Mouse (Mus musculus) layer of hippocampus, adult 18-20 months (tissue): ENCODE results near the gene Prrxl1. TPM values are rescaled to one million over a fixed set of nuclear protein-coding genes. Genes with fewer than 3 reads are reported as not detected.
A peak's percentile ranks its signal among the peaks of the same experiment; 100 is the strongest.

ENCODE experiments used
- DNase-seq, 2 experiments: peaks; one replicate each; pipeline ENCODE4 v3.0.0; 2022; ENCODE audit warnings: low spot score in 2 of 2
- long read RNA-seq: library from polyadenylated mRNA; stranded (forward); transcript quantifications from one replicate; pipeline ENCODE4 v2.0.0, GENCODE M21; 2021
- total RNA-seq, 2 experiments: library from RNA; stranded (reverse); gene quantifications; 2 replicates each; pipeline ENCODE4 v1.2.3; 2021

Gene Prrxl1
- under 1 TPM; 0.18 to 0.35 TPM for total RNA-seq
- long read RNA-seq, partial matches to known transcripts = 1 of 2 reads
- long read RNA-seq, other reads (novel, unspliced or antisense) = 0 of 2 reads

DNA sequence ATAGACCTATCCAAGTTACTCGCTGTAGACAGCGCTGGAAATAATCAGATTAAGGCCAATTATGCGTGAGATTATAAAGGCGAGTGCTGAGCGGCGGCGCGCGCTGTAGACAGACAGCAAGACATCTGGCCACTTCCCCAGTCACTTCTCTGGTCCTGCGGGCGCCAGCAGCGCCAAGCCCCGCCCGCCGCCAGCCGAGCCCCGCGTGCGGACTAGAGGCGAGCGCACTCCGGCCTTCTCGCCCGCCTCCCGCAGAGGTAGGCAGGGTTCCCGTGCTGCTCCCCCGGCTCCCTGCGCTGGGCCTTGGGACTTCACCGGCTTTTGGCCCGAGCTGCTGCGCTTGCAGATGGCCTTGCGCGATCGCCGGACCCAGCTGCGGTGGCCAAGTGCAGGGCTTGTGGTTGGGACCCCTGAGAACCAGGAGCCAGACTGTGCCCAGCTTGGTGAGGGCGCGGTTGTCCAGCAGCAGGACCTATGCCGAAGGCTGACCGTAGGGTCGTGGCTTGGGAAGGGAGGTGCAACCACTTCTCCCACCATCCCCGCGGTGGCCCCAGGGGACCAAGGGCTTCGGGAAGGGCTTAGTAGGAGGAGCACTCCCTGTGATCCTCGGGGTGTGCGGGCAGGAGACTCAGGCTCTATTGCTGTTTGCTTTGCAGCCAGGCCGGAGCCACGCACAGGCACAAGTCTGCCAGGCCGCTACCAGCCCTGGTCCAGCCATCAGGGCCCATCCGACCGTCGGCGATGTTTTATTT lies at the start of gene Prrxl1:
TSS of gene Prrxl1 (plus strand) at position 118 of the 752 bp plus-strand sequence.
- no peak for DNase-seq

- no peak for DNase-seq
Measured at GRCm38 (mm10) chr14:32551854-32552253, 47.4 kb upstream of the Prrxl1 start.

GRCm38 (mm10) chr14:32553198-32553903 lies 45.9 kb upstream of the Prrxl1 start:
- no peak for DNase-seq

- DNase-seq = no peak
Measured at GRCm38 (mm10) chr14:32554860-32555526, 44.2 kb upstream of the Prrxl1 start.

- DNase-seq = no peak
Measured at GRCm38 (mm10) chr14:32561428-32561827, 37.8 kb upstream of the Prrxl1 start.

GRCm38 (mm10) chr14:32563661-32564060 lies 35.5 kb upstream of the Prrxl1 start:
- no peak for DNase-seq

GRCm38 (mm10) chr14:32572519-32572918 lies 26.7 kb upstream of the Prrxl1 start:
- no peak for DNase-seq

DNA sequence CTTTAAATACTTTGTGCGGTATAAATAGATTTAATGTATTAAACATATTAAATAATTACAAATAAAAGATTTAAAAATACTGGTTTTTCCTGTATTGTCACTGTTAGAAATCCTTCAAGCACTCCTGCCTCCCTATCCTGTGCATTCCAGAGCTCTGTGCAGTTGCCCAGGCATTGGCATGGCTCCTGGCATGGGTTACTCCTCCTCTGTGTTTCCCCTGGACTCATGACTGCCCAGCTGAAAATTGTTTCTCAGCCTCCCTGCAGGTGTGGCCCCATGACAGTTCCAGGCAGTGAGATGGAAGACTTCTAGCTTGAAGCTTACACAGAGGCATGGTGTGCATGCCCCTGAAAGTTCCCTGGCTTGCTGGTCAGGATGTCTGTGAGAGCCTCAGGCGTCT lies 20.8 kb upstream of the Prrxl1 start:
- no peak for DNase-seq

GRCm38 (mm10) chr14:32583696-32584095 lies 15.5 kb upstream of the Prrxl1 start:
- DNase-seq = no peak

DNA sequence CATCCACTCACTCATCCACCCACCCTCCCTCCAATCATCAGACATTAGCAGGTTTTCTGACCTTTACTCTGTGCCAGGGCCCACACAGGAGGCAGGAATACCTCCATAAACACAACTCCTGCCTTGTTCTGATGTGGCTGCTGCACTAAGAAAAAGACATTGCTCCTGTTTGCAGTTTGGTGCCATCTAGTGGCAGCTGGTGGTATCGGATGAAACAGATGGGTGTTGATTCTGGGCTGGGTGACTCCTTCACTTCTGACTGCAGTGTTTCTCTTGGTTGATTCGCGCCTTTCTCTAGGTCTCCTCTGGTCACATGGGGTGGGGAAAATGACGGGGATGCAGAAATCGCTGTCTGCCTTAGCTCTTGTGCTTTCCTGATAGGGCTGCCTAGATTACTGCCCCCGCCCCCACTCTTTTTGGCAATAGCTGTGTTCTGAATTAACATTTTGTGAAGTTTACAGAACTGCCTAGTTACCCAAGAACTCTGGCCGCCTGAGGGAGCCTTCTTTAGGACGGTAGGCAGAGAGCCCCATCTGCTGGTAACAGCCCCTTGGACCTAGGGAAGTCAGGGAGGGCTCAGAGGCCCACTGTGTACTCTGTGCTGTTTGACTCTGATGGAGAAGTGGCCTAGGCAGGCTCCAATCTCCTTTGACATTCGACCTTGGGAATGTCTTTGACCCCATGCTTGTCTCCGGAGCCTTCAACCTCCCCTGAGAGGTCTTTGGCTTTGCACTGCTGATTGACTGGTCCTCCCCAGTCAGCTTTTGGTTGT lies 12.0 kb upstream of the Prrxl1 start:
- peak; percentile 48 to 86 for DNase-seq

DNA sequence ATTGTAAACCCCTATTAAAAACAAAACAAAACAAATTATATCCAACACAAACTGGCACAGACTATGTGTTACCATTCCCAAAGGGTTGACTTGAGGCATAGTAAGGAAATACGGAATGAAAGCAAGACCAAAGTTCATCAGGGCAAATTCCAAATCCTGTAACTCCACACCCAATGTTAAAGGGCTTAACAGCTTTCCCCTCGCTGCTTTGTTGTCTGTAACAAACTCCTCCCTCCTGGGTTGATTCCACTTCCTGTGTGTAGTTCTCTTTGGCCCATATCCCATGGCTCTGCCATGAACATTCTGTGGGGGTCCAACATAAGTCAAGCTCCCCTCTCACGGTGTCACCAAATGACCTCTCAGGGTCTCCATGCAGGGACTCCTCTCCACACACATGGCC lies 8.8 kb upstream of the Prrxl1 start:
- DNase-seq = no peak

DNA sequence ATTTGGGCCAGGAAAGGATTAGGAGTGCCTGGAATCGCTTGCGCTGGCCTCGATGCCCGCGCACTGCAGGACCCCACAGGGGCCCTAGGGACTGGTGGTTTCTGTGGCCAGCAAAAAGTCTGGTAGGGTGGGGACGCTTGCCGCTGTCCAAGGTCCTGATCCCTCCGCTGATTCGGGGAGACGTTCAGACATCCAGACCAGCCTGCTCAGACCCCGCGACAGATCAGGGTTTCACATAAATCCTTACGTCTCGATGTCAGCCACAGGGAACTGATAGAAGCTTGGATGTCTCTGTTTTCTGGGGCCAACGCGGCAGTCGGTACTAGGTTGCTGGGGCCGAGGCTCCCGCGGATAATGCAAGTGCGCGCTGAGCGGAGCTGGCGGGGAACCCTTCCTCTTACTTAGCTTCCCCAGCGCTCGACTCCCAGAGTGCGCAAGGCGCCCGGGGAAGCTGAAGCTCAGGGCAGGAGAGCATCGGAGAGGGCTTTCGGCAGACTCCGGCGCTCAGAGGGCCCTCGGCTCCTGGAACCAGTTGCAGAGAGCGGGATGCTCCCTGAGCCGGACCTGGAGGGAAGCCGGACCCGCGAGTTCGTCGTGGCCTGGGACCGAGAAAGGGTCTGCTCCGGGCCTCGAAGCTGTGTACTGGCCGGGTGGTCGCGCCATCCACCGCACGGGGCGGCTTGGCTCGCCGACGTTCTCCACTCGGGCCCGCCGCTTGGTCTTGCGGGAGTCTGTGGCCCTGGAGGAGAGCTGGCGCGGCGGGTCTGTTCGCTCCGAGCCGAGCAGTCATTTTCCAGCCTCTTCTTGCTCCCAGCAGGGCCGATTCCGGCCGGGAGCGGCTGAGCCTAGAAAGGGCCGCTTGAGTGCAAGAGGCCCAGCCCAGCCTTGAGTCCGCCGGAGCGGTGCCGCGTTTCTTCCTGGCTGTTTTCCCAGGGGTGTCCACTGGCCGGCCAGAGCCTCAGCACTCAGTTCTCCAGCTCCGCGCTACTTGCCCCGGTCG lies 1.7 kb upstream of the Prrxl1 start:
- peak in 1 of 2 experiments; percentile 8 for DNase-seq

GRCm38 (mm10) chr14:32598437-32599219 lies 579 bp upstream of the Prrxl1 start:
- no peak for DNase-seq

GRCm38 (mm10) chr14:32600110-32600509 lies 903 bp downstream of the Prrxl1 start:
- no peak for DNase-seq

GRCm38 (mm10) chr14:32605508-32605907 lies 6.3 kb downstream of the Prrxl1 start:
- DNase-seq = no peak

- no peak for DNase-seq
Measured at GRCm38 (mm10) chr14:32606316-32606715, 7.1 kb downstream of the Prrxl1 start.

DNA sequence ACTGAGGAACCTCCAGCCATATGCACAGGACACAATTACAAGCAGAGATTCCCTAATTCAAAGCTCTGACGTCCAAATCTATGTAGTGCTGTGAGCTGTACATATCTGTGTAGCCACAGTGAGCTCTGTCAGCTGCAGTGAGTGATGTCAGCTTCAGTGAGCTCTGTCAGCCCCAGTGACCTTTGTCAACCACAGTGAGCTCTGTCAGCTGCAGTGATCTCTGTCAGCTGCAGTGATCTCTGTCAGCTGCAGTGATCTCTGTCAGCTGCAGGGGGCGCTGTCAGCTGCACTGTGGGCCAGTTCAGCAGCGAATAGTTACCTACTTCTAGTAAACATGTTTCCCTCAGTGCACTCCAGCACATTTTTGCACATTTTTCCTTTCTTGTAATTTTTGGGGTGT lies 10.2 kb downstream of the Prrxl1 start:
- DNase-seq = peak in 1 of 2 experiments; percentile 63

DNA sequence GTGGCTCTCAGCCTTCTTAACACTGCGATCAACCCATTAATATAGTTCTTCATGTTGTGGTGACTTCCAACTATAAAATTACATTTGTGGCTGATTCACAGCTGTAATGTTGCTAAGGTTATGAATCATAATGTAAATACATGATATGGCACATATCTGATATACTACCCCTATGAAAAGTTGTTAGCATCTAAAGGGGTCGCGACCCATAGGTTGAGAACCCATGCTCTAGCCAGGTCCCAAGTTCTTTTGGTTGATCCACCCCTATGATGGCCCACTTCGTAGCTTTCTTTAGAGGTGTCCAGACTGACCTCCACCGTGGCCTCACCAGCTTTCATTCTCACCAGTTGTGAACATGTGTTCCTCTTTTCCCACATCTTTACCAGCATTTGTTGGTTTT lies 18.0 kb downstream of the Prrxl1 start:
- DNase-seq = no peak

GRCm38 (mm10) chr14:32624245-32624644 lies 25.0 kb downstream of the Prrxl1 start:
- DNase-seq = no peak
